Mouse (Mus musculus): Measurements from ENCODE around the gene Myh3.

GRCm38 (mm10) chr11:67075036-67075435 is 3.1 kb upstream of the Myh3 start:
- TF ChIP-seq CTCF (IDR thresholded peaks at IDR 0.05; ENCODE audit: extremely low read depth, insufficient read depth, low read length) (no peak), POLR2A (IDR thresholded peaks at IDR 0.05; ENCODE audit: extremely low read depth, insufficient read depth, low read length) (no peak)
